Mouse (Mus musculus): Measurements from ENCODE around the gene Megf6. TPM values are rescaled to one million over a fixed set of nuclear protein-coding genes. Genes with fewer than 3 reads are reported as not detected.
A peak's percentile ranks its signal among the peaks of the same experiment; 100 is the strongest.

Megf6 gene
- polyA plus RNA-seq, 1 experiment from 2014 or later = 10.3 TPM

DNA sequence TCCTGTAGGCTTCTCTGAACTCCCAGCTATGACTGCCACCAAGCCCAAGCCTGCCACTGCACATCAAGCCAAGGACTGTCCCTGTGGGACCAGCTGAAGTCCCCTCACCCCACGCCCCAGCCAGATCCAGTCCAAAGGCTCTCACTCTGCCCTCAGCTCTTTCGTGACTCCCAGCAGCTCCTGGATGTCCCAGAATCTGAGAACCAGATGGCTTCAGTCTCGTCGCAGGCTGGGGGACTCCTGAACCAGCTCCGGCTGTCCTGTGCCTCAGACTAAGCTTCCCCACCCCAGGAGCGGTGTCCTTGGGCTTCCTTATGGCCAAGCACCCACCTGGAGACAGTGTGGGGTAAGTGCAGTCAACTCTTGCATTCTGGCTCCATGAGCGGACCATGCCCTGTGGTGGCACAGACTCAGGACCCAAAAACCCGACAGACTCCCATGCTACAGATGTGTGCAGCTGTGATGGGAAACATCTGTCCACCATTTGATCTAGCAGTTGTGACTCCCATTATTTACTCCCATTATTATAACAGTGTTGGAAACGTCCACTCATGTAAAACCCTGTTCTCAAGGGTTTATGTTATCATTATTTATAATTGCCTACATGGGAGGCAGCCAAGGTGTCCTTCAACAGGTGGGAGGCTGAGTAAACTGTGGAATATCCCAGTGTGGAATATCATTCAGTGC lies 140.2 kb downstream of the Megf6 start:
- 84% methylated on average over 9 of the region's 9 CpGs for WGBS
- Histone ChIP-seq H3K4me3 (ENCODE audit: low read length) (no peak overlapping the region), H3K27me3 (replicated peaks; ENCODE audit: control insufficient read depth, insufficient read depth, low read length) (no peaks in the 10 kb centered on the region), H3K27ac (ENCODE audit: low read depth, low read length) (no peak overlapping the region), H3K9me3 (ENCODE audit: control insufficient read depth, low read length) (no peaks in the 10 kb centered on the region; the same call in 1 of the 2 replicates), H3K4me2 (ENCODE audit: low read length) (no peak overlapping the region), H3K36me3 (ENCODE audit: control insufficient read depth, insufficient read depth, low read length) (no peaks in the 10 kb centered on the region), H3K9ac (ENCODE audit: low read depth, low read length) (no peak overlapping the region), H3K4me1 (ENCODE audit: control insufficient read depth, insufficient read depth, low read depth, low read length) (no peaks in the 10 kb centered on the region)
- no peak for ATAC-seq

DNA sequence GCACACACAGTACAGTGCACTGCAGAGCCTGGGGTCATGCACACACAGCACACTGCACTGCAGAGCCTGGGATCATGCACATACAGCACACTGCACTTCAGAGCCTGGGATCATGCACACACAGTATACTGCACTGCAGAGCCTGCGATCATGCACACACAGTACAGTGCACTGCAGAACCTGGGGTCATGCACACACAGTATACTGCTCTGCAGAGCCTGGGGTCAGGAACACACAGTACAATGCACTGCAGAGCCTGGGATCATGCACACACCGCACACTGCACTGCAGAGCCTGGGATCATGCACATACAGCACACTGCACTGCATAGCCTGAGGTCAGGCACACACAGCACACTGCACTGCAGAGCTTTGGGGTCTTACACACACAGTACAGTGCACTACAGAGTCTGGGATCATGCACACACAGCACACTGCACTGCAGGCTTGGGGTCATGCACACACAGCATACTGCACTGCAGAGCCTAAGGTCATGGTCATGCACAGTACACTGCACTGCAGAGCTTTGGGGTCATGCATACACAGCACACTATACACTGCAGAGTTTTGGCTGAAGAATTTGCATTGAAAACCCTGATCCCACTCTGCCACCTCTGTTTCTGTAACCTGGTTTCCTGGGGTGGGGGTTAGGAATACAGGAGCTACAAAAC lies 141.7 kb downstream of the Megf6 start:
- Histone ChIP-seq H3K4me3 (ENCODE audit: low read length) (no peak overlapping the region), H3K27me3 (replicated peaks; ENCODE audit: control insufficient read depth, insufficient read depth, low read length) (no peaks in the 10 kb centered on the region), H3K36me3 (ENCODE audit: control insufficient read depth, insufficient read depth, low read length) (no peaks in the 10 kb centered on the region), H3K4me1 (ENCODE audit: control insufficient read depth, insufficient read depth, low read depth, low read length) (no peaks in the 10 kb centered on the region), H3K27ac (ENCODE audit: low read depth, low read length) (peak overlapping the region; percentile 60), H3K4me2 (ENCODE audit: low read length) (no peak overlapping the region), H3K9ac (ENCODE audit: low read depth, low read length) (no peak overlapping the region), H3K9me3 (ENCODE audit: control insufficient read depth, low read length) (no peaks in the 10 kb centered on the region)
- WGBS = 87% methylated on average over 2 of the region's 2 CpGs
- peak; percentile 37; the same call in 1 of the 2 replicates for ATAC-seq

DNA sequence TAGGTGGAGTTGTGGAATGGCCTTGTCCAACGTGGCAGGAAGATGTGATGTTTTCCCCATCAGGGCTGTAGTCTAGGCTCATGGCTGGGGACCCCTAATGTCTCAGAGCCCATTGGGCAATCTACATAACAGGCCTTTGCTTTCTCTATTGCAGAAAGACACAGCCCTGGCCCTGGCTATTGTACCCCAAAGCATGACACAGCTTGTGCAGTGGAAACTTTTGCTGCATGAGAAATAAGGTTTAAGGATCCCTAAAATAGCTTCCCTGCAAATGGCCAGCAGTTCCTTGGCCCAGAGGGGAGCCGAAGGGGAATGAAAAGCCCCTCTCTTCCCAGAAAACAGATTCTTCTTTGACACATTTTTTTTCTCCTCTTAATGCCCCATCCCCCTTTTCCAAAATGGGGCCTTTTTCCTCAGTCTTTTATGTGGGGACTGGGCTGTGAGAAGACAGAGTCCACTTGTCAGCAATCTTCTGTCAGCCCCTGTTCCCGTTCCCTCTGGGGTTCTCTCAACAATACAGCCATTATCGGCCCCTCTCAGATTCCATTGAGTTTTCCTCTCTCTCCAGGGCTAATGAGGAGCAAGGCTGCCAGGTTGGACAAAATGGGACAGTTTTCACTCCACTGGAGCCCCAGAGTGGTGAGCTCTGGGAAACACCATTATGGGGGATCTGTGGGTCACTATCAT lies 142.5 kb downstream of the Megf6 start:
- 31% methylated on average over 4 of the region's 4 CpGs for WGBS
- H3K9ac ChIP-seq (ENCODE audit: low read depth, low read length) = no peak overlapping the region
- H3K4me2 ChIP-seq (ENCODE audit: low read length) = no peak overlapping the region
- no peaks in the 10 kb centered on the region for H3K9me3 ChIP-seq (ENCODE audit: control insufficient read depth, low read length)
- peak overlapping the region; percentile 60 for H3K27ac ChIP-seq (ENCODE audit: low read depth, low read length)
- H3K4me1 ChIP-seq (ENCODE audit: control insufficient read depth, insufficient read depth, low read depth, low read length) = no peaks in the 10 kb centered on the region
- H3K36me3 ChIP-seq (ENCODE audit: control insufficient read depth, insufficient read depth, low read length) = no peaks in the 10 kb centered on the region
- no peaks in the 10 kb centered on the region for H3K27me3 ChIP-seq (replicated peaks; ENCODE audit: control insufficient read depth, insufficient read depth, low read length)
- ATAC-seq = peak; percentile 86
- H3K4me3 ChIP-seq (ENCODE audit: low read length) = no peak overlapping the region

DNA sequence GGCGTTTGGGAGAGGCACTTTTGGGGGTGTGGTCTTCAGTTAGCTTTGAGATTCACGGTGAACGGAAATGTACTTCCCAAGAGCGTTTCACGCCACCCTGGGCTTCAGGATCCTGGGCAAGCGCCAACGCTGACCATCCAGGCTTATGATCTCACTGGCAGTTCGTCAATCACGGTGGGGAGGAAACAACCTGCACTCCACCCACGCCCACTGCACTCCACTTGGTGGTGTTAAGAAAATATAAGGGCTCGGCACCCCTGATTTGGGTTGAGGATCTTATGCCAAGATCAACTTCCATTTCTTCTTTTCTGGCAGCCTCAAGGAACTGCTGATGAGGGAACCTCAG lies 143.1 kb downstream of the Megf6 start:
- H3K9me3 ChIP-seq (ENCODE audit: control insufficient read depth, low read length) = no peaks in the 10 kb centered on the region
- no peak overlapping the region for H3K4me3 ChIP-seq (ENCODE audit: low read length)
- no peak overlapping the region for H3K4me2 ChIP-seq (ENCODE audit: low read length)
- H3K27ac ChIP-seq (ENCODE audit: low read depth, low read length) = peak overlapping the region; percentile 44; the same call in 1 of the 2 replicates
- H3K36me3 ChIP-seq (ENCODE audit: control insufficient read depth, insufficient read depth, low read length) = no peaks in the 10 kb centered on the region
- 72% methylated on average over 11 of the region's 11 CpGs for WGBS
- H3K9ac ChIP-seq (ENCODE audit: low read depth, low read length) = no peak overlapping the region
- no peaks in the 10 kb centered on the region for H3K27me3 ChIP-seq (replicated peaks; ENCODE audit: control insufficient read depth, insufficient read depth, low read length)
- H3K4me1 ChIP-seq (ENCODE audit: control insufficient read depth, insufficient read depth, low read depth, low read length) = no peaks in the 10 kb centered on the region
- ATAC-seq = no peak

Other genes with a start within 250 kb of the Megf6 start
- 53.5 and 55.5 TPM in 2 replicates for gene A430005L14Rik, start 213.5 kb upstream of the Megf6 start, polyA plus RNA-seq (2015; fragmentation: Nextera tagmentation; extraction: Ambion mirVana)
- gene Dffb, start 195.6 kb upstream of the Megf6 start, polyA plus RNA-seq (2015; fragmentation: Nextera tagmentation; extraction: Ambion mirVana) = 8.5 and 9.6 TPM in 2 replicates
- gene Cep104, start 195.5 kb upstream of the Megf6 start, polyA plus RNA-seq (2015; fragmentation: Nextera tagmentation; extraction: Ambion mirVana) = 16.5 and 17.1 TPM in 2 replicates
- gene Lrrc47, start 159.0 kb upstream of the Megf6 start, polyA plus RNA-seq (2015; fragmentation: Nextera tagmentation; extraction: Ambion mirVana) = 12.8 and 15.8 TPM in 2 replicates
- gene Smim1, start 144.5 kb upstream of the Megf6 start, polyA plus RNA-seq (2015; fragmentation: Nextera tagmentation; extraction: Ambion mirVana) = 13.9 and 14.9 TPM in 2 replicates
- not detected in 2 replicates for gene Ccdc27, start 128.1 kb upstream of the Megf6 start, polyA plus RNA-seq (2015; fragmentation: Nextera tagmentation; extraction: Ambion mirVana)
- 0.84 and 1.3 TPM in 2 replicates for gene Trp73, start 30.5 kb upstream of the Megf6 start, polyA plus RNA-seq (2015; fragmentation: Nextera tagmentation; extraction: Ambion mirVana)
- 45.2 and 45.4 TPM in 2 replicates for gene Wrap73, start 28.4 kb upstream of the Megf6 start, polyA plus RNA-seq (2015; fragmentation: Nextera tagmentation; extraction: Ambion mirVana)
- 227 and 242 TPM in 2 replicates for gene Tprgl, start 10.1 kb upstream of the Megf6 start, polyA plus RNA-seq (2015; fragmentation: Nextera tagmentation; extraction: Ambion mirVana)
- 1.8 and 2.6 TPM in 2 replicates for gene Arhgef16, start 130.9 kb downstream of the Megf6 start, polyA plus RNA-seq (2015; fragmentation: Nextera tagmentation; extraction: Ambion mirVana)
- not detected in 2 replicates for gene B230104I21Rik, start 165.4 kb downstream of the Megf6 start, polyA plus RNA-seq (2015; fragmentation: Nextera tagmentation; extraction: Ambion mirVana)